Mouse (Mus musculus) left cerebral cortex, postnatal 4 days (tissue): ENCODE measurements around the gene Gm36028. TPM values are rescaled to one million over a fixed set of nuclear protein-coding genes. Genes with fewer than 3 reads are reported as not detected.
A peak's percentile ranks its signal among the peaks of the same experiment; 100 is the strongest.

Experiments
- DNase-seq: peaks from one replicate; pipeline ENCODE4 v3.0.0-alpha.2; 2022
- intact Hi-C: fragments of 180-260 bp; cut with DNase I; formaldehyde crosslinking; loops from one replicate; pipeline ENCODE4 v1.15.1; 2025
- total RNA-seq, 2 experiments: library from RNA; stranded (reverse); gene quantifications; 2 replicates each; pipeline ENCODE4 v1.2.3; 2021

Gm36028 gene
- total RNA-seq, 2 experiments from 2014 or later, result not detected

DNA sequence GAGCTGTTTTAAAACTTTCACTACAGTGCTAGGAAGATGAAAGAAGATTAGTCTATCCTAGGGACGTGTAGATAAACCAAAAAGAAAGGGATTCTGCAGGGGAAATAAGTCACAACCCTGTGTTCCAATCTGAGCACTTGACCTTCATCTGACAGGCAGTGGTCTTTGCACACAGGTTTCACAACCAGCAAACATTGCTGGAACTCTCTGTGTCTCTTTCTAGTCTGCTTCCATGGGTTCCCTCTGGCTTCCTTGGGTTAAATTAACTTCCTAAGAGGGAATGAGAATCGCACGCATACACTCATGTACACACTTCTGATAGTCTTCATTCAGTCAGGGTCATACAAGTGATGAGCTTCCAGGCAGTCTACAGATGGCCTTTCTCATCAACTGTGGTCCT is 2.9 kb upstream of the Gm36028 start:
- intact Hi-C loops, result no loop called here
- DNase-seq, result no peak

- intact Hi-C loops, result no loop called here
- no peak for DNase-seq
Measured at GRCm38 (mm10) chr16:37860213-37860612, 733 bp downstream of the Gm36028 start.

DNA sequence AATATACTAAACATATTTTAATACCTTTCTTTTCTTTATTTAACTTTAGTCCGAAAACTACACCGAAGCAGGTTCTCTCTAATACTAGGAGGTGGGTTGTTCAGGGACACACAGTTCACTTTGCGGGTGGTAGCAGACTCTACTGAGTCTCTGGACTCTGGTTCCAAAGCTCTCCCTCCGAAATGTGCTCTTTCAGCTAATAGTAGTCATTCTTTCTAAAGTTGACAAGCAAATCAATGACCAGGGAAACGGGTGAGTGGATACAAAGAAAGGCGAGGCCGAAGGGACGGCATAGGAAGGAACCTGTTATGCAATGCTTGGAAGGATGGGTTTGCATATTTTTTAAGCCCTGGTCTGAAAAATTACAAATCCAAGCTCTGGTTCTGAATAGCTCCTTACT is 3.5 kb downstream of the Gm36028 start:
- intact Hi-C loops, result no loop called here
- no peak for DNase-seq

DNA sequence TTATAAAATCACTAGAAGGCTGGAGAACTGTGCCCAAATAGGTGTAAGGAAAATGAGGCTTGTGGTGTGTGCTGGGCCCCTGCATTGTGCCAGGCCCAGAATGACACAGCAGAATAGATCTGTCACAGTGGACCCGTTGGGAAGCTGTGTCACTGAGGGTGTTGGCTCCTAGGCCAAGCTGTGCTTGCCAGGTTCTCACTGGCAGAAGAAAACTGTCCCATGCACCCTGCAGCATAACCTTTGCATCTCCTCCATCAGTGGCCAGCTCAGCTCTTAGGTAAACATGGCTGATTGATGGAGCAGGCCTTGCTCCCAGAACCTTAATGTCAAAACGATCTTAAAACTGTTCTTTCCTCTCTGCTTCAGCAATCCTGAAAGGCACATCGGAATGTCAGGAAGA is 4.6 kb downstream of the Gm36028 start:
- intact Hi-C loops, result no loop called here
- no peak for DNase-seq

GRCm38 (mm10) chr16:37855583-37855982 is 5.4 kb downstream of the Gm36028 start:
- intact Hi-C loops, result no loop called here
- no peak for DNase-seq

- DNase-seq, result no peak
- intact Hi-C loops, result no loop called here
Measured at GRCm38 (mm10) chr16:37854593-37854992, 6.4 kb downstream of the Gm36028 start.

- intact Hi-C loops, result no loop called here
- no peak for DNase-seq
Measured at GRCm38 (mm10) chr16:37854054-37854453, 6.9 kb downstream of the Gm36028 start.

DNA sequence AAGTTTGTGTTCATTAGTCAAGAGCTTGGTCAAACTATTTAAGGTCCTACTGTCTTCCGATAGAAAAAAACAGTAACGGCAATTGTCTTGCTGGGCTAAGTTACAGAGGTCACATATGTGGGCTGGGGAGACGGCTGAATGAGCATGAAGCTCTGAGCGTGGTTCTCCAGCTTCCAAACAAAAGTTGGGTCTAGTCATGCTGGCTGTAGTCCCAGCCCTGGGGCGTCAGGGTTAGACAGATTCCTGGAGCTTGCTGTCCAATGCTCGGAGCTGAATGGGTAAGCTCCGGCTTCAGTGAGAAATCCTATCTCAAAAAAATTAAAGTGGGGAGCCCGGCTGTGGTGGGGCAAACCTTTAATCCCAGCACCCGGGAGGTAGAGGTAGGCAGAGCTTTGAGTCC is 7.7 kb downstream of the Gm36028 start:
- intact Hi-C loops, result no loop called here

GRCm38 (mm10) chr16:37851366-37851765 is 9.6 kb downstream of the Gm36028 start:
- DNase-seq, result no peak
- intact Hi-C loops, result no loop called here

More for the DNA sequence above, 7.7 kb downstream of the Gm36028 start:
- peak; percentile 43 for DNase-seq

DNA sequence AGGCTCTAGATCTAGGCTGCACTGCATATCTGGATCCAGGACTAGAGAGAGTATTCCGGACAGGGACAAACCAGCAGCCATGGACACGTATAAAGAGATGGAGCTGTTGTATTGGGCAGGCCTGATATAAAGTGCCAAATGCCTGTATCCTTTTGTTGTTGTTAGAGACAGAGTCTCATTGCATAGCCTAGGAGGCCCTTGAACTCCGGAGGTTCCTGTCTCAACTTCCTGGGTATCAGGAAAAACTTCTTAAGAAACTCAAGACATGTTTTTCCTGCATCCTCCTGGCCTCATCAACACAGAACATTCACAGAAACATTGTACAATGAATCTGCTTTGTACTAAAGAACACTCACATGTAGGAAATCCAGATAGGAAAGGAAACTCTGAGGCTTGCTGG is 13.9 kb downstream of the Gm36028 start:
- intact Hi-C loops, result no loop called here
- DNase-seq, result no peak

DNA sequence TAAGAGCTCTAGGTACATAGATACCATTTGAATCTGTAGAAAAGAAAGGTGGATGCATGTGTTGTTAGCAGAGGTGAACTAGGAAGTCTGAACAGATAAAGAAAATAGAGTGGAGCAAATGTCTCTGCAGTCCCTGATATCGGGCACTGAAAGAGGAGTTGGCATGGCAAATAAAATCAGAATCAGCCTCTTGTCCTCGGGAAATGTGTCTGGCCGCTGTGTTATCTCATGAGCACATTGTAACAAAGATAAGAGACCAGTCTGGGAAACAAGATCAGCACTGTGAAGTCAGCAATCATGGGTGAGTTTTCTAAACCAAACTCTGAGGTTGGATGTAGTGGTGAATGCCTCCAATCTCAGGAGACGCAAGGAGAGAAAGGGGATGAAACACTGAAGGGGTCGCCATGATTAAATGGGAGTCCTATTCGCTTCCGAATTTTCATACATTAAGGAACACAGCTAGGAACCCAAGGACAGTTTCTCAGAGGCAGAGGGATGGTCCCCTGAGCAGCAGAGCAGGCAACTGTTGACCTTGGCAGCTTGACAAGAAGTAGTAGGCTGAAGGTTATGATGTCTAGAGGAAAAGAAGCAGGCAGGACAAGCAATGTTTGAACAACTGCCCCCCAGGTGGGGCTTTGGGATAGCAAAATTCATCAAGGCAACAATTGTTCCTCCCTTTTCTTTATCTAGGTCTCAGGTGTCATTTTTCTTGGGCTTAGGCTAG is 15.6 kb downstream of the Gm36028 start:
- DNase-seq, result no peak
- intact Hi-C loops, result no loop called here

DNA sequence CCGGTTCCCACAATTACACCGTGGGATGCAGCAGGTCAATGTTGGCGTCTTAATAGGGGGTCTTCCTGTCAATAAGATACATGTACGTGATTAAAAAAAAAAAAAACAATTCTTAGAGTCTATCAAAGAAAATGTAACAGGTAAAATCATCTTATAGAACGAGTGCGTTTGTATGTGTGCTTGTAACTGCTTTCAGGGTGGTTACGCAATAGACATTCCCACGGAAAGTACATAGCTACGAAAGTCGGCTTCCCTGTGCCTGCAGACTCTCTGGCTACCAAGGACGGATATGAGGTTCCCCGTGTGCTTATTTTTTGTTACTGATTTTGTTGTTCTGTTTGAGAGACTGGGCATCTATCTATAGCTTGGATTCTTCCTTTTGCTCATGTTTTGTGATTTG is 17.2 kb downstream of the Gm36028 start:
- DNase-seq, result no peak
- intact Hi-C loops, result no loop called here

GRCm38 (mm10) chr16:37842439-37842838 is 18.5 kb downstream of the Gm36028 start:
- no peak for DNase-seq
- intact Hi-C loops, result no loop called here

DNA sequence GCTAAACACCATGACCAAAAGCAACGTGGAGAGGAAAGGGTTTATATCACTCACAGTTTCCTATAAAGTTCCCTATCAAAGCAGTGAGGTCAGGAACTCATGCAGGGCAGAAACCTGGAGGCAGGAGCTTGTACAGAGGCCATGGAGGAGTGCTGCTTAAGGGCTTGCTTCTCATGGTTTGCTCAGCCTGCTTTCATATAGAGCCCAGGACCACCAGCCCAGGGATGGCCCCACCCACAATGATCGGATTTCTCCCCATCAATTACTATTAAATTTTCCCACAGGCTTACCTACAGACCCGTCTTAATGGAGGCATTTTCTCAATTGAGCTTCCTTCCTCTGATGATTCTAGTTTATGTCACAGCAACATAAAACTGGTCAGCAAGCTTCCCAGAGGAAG is 23.4 kb downstream of the Gm36028 start:
- intact Hi-C loops, result no loop called here
- DNase-seq, result no peak

DNA sequence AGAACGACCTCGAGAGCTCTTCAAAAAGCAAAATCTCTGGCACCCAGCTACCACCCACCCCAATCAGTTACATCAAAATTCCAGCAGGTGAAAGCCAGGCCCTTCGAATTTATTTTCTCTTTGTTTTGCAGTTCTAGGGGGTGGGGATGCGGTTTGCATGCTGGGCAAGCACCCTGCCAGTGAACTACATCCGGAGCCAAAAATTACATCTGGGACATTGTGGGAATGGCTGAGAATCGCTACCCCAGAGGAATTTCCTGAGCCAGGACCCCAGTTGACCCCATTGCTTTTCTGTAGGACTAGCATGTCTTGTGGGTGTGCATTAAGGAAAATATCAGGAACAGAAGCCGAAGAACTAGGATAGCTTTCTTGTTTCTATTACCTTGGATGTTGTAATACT is 29.9 kb downstream of the Gm36028 start:
- no peak for DNase-seq

GRCm38 (mm10) chr16:37826286-37826685 is 34.7 kb downstream of the Gm36028 start:
- intact Hi-C loops, result no loop called here
- no peak for DNase-seq

More for the DNA sequence above, 29.9 kb downstream of the Gm36028 start:
- intact Hi-C loops, result no loop called here

GRCm38 (mm10) chr16:37824778-37825505 is 36.0 kb downstream of the Gm36028 start:
- intact Hi-C loops, result no loop called here
- no peak for DNase-seq

DNA sequence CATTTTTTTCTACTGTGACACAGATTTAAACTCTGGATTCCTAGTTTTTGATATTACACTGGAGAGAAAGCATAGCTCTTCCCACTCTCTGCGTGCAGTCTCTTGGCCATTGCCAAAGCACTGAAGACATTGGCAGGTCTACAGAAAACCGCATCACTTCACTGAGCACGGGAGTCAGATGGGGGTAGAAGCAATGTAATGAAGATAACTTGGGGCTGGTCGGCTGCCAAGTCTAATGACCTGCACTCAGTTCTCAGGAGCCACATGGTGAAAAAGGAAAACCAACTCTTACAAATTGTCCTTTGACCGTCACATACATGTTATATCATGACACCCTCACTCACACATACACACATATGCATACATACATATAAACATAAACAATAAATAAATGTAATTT is 37.0 kb downstream of the Gm36028 start:
- peak; percentile 89 for DNase-seq
- intact Hi-C loops, result no loop called here

DNA sequence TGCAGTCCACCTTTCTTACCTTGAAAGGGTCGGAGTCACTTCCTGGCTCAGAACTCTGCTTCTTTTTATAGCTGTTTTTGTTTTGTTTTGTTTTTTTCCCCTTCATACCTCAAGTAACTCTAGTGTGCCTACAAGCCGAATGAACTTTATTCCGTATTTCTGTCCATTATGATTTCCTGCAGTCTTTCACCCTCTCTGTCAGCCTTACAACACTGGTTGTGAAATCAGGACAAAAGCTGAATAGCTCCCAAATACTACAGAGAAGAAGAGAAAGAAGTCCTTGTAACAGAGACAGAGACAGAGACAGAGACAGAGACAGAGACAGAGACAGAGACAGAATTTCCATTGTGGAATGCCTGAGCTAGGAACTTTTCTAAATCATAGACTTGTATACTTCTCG is 43.0 kb downstream of the Gm36028 start:
- intact Hi-C loops, result no loop called here

DNA sequence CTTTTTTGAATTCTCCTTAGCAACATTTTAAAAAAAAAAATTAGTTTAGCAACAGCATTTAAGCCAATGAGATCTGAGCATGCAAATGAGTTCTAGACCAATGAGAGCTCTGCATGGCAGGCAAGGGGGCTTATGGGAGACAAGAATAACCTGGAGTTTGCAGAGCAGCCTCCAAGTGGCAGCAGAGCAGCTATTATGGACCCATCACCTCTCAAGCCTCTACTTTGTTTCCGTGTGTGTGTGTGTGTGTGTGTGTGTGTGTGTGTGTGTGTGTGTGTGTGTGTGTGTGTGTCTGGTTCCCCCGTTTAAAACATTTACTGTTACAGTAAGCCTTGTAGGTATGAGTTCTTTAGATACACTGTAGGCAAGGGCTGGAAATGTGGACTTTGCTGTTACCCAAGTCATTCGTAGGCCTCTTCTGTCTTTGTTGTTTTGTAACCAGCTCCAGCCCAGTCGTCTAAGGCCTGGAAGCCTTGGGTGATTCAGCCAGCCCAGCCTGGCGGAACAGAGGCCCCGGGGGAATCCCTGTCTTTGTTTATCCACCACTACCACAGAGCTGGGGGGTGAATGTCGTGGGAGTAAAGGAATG is 46.5 kb downstream of the Gm36028 start:
- intact Hi-C loops, result loop anchor here (5.0 kb wide), 1 partner anchor 132 kb away; no protein-coding TSS in a partner anchor
- DNase-seq, result peak; percentile 75

More for the DNA sequence above, 43.0 kb downstream of the Gm36028 start:
- DNase-seq, result no peak

DNA sequence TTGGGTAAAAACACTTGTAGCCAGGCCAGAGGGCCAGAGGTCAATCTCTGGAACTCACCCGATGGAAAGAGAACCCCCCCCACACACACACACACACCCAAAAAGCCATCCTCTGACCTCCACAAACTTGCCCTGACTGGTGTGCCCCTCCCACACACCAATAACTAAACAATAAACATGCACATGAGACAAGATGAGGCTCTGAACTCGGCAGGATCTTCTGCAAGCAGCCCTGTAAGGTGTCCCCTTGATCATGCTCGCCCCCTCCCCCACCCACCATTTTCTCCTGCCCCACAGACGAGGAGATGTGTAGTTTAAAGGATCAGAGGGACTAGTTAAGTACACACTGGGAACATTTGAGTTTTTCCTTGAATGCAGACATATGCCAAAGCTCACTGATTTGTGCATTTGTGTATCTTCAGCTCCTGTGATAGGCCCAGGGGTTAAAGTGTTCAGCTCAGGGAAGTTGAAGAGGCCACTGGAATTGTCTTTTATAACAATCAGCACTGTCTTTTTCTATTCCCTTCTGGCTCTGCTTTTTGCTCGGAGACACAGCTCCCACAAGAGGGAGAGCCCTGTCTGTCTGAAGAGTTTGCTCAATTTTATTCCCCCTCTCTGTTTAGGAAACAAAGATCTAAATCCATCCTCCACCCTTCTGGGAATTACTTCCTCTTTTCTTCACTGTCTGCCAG is 47.1 kb downstream of the Gm36028 start:
- intact Hi-C loops, result loop anchor here (5.0 kb wide), 1 partner anchor 132 kb away; no protein-coding TSS in a partner anchor
- no peak for DNase-seq
